Mouse (Mus musculus): Measurements from ENCODE around the gene Kbtbd7. TPM values are rescaled to one million over a fixed set of nuclear protein-coding genes. Genes with fewer than 3 reads are reported as not detected.

Kbtbd7 gene
- 11.4 and 13.0 TPM in 2 replicates for polyA plus RNA-seq (2016; fragmentation: Nextera tagmentation; extraction: Ambion mirVana)

GRCm38 (mm10) chr14:79425979-79426729 lies at the start of gene Kbtbd7:
Kbtbd7 (plus strand) TSS chr14:79426511.
- under 1% methylated on average over 44 of the region's 44 CpGs for WGBS
- Histone ChIP-seq H3K9me3 (replicated peaks) (peaks cover 5% of the 10 kb centered on the region; the same call in 1 of the 2 replicates), H3K27me3 (ENCODE audit: low read depth, poor library complexity, severe bottlenecking) (no peaks in the 10 kb centered on the region), H3K27ac (peak within 1 kb of the TSS; percentile 87), H3K36me3 (peaks cover 18% of the 10 kb centered on the region), H3K4me1 (no peaks in the 10 kb centered on the region), H3K4me3 (peak within 1 kb of the TSS; percentile 59)
- peak; percentile 93 for DNase-seq (ENCODE audit: low spot score)

DNA sequence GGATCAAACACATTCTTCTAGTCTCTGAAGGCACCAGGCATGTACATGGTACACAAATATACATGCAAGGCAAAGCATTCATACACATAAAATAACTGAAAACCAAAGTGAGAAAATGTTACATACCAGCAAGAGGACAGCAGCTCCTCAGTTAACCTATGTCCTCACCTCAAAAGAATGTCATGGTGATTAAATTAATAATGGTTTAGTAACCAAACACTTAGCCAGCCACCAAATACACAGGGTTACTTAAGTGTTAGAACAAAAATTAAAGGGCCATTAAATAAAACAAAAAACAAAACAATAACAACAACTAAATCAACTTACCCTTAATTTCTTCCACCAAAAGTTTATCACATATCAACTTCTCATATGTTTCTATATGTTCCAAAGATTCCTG lies 49.3 kb upstream of the Kbtbd7 start:
- no peak overlapping the region for H3K27ac ChIP-seq
- H3K4me1 ChIP-seq = no peaks in the 10 kb centered on the region
- H3K27me3 ChIP-seq (ENCODE audit: low read depth, poor library complexity, severe bottlenecking) = no peaks in the 10 kb centered on the region
- DNase-seq (ENCODE audit: low spot score) = no peak
- H3K9me3 ChIP-seq (replicated peaks) = no peaks in the 10 kb centered on the region
- no peak overlapping the region for H3K4me3 ChIP-seq
- peaks cover 78% of the 10 kb centered on the region for H3K36me3 ChIP-seq

GRCm38 (mm10) chr14:79383120-79383519 lies 43.2 kb upstream of the Kbtbd7 start:
- peaks cover 82% of the 10 kb centered on the region for H3K36me3 ChIP-seq

DNA sequence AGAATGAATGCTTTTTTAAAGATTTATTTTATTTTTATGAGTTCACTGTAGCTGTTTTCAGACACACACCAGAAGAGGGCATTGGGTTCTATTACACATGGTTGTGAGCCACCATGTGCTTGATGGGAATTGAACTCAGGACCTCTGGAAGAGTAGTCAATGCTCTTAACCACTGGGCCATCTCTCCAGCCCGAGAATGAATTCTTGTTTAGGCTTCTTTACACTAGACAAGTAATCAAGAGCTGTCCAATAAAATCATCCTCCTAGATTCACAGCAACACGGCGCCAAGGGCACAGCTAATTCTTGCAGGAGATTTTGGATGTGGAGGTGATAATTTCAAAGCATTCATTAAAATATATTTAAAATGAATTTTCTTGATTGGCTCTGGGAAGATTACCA lies 38.0 kb upstream of the Kbtbd7 start:
- WGBS = 94% methylated on average over 3 of the region's 3 CpGs
- Histone ChIP-seq H3K36me3 (peaks cover 41% of the 10 kb centered on the region), H3K27ac (no peak overlapping the region), H3K4me1 (peaks cover 5% of the 10 kb centered on the region; the same call in 1 of the 2 replicates), H3K27me3 (ENCODE audit: low read depth, poor library complexity, severe bottlenecking) (no peaks in the 10 kb centered on the region), H3K9me3 (replicated peaks) (no peaks in the 10 kb centered on the region), H3K4me3 (peak overlapping the region; percentile 83; the same call in 1 of the 2 replicates)
- no peak for DNase-seq (ENCODE audit: low spot score)

More at GRCm38 (mm10) chr14:79383120-79383519, 43.2 kb upstream of the Kbtbd7 start:
- H3K9me3 ChIP-seq (replicated peaks) = no peaks in the 10 kb centered on the region
- H3K4me3 ChIP-seq = no peak overlapping the region
- no peaks in the 10 kb centered on the region for H3K4me1 ChIP-seq
- H3K27ac ChIP-seq = no peak overlapping the region
- H3K27me3 ChIP-seq (ENCODE audit: low read depth, poor library complexity, severe bottlenecking) = no peaks in the 10 kb centered on the region
- no peak for DNase-seq (ENCODE audit: low spot score)
- 95% methylated on average over 7 of the region's 7 CpGs for WGBS

DNA sequence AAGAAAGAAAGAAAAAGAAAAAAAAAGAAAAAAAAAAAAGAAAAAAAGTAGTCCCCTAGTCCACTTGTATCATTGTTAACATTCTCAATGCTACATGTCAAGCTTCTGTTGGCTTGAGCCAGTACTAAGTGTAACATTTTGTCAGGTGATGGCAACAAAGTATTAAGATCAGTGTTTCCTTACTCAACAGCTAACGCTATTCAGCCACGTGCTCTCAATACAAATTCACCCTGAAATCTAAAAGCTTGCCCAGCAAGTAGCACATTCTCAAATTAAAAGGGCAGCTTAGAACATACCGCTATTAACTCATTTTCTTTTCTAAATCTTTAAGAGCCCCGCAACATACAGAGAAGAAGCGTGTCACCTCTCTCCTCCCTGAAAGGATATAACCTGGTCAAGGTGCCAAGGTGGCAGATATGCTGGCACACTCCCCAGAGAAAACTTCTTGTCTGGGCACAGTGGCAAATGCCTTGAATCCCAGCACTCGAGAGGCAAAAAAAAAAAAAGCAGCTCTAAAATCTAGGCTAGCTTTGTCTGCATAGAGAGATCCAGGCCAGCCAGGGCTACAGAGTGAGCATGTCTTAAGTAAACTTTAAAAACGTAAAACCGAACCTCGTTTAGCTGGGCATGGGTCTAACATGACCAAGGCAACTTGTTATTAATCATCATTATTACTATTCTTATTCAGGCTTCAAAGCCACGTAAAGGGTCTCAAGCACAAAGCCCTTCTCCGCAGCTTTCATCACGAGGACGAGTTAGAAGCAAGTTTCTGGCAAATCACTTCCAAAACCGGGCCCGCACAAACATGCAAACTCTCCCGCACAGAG lies 36.7 kb upstream of the Kbtbd7 start:
- Histone ChIP-seq H3K4me1 (peaks cover 5% of the 10 kb centered on the region; the same call in 1 of the 2 replicates), H3K9me3 (replicated peaks) (no peaks in the 10 kb centered on the region), H3K36me3 (peaks cover 30% of the 10 kb centered on the region), H3K4me3 (peak overlapping the region; percentile 83), H3K27me3 (ENCODE audit: low read depth, poor library complexity, severe bottlenecking) (no peaks in the 10 kb centered on the region), H3K27ac (peak overlapping the region; percentile 97)
- 3% methylated on average over 16 of the region's 16 CpGs for WGBS
- no peak for DNase-seq (ENCODE audit: low spot score)

GRCm38 (mm10) chr14:79390265-79390926 lies 35.9 kb upstream of the Kbtbd7 start, which contains the start of gene Naa16:
Naa16 (minus strand) TSS chr14:79390778.
- DNase-seq (ENCODE audit: low spot score) = peak; percentile 99
- peak within 1 kb of the TSS; percentile 83 for H3K4me3 ChIP-seq
- H3K27me3 ChIP-seq (ENCODE audit: low read depth, poor library complexity, severe bottlenecking) = no peaks in the 10 kb centered on the region
- H3K4me1 ChIP-seq = peaks cover 5% of the 10 kb centered on the region; the same call in 1 of the 2 replicates
- under 1% methylated on average over 71 of the region's 71 CpGs for WGBS
- peak within 1 kb of the TSS; percentile 97 for H3K27ac ChIP-seq
- H3K9me3 ChIP-seq (replicated peaks) = no peaks in the 10 kb centered on the region
- H3K36me3 ChIP-seq = peaks cover 22% of the 10 kb centered on the region

- Histone ChIP-seq H3K36me3 (peaks cover under 1% of the 10 kb centered on the region; the same call in 1 of the 2 replicates), H3K9me3 (replicated peaks) (no peaks in the 10 kb centered on the region), H3K4me1 (peaks cover 8% of the 10 kb centered on the region; the same call in 1 of the 2 replicates), H3K27me3 (ENCODE audit: low read depth, poor library complexity, severe bottlenecking) (no peaks in the 10 kb centered on the region), H3K4me3 (no peak overlapping the region), H3K27ac (no peak overlapping the region)
- 85% methylated on average over 1 of the region's 1 CpGs for WGBS
- no peak for DNase-seq (ENCODE audit: low spot score)
Measured at GRCm38 (mm10) chr14:79393289-79393688, 33.0 kb upstream of the Kbtbd7 start.

GRCm38 (mm10) chr14:79394564-79394963 lies 31.7 kb upstream of the Kbtbd7 start:
- 0 out of 2 replicates have a peak, but pooled peaks cover 5% of the 10 kb centered on the region for H3K4me1 ChIP-seq
- H3K4me3 ChIP-seq = no peak overlapping the region
- no peaks in the 10 kb centered on the region for H3K27me3 ChIP-seq (ENCODE audit: low read depth, poor library complexity, severe bottlenecking)
- peak; percentile 34 for DNase-seq (ENCODE audit: low spot score)
- no peaks in the 10 kb centered on the region for H3K36me3 ChIP-seq
- no peaks in the 10 kb centered on the region for H3K9me3 ChIP-seq (replicated peaks)
- H3K27ac ChIP-seq = no peak overlapping the region

- Histone ChIP-seq H3K9me3 (replicated peaks) (no peaks in the 10 kb centered on the region), H3K27me3 (ENCODE audit: low read depth, poor library complexity, severe bottlenecking) (no peaks in the 10 kb centered on the region), H3K36me3 (peaks cover 13% of the 10 kb centered on the region; the same call in 1 of the 2 replicates), H3K4me1 (0 out of 2 replicates have a peak, but pooled peaks cover 5% of the 10 kb centered on the region), H3K4me3 (peak within 1 kb of the TSS; percentile 70), H3K27ac (peak within 1 kb of the TSS; percentile 94)
- 21% methylated on average over 23 of the region's 23 CpGs for WGBS
- DNase-seq (ENCODE audit: low spot score) = peak; percentile 73
Measured at GRCm38 (mm10) chr14:79397321-79398122, 28.8 kb upstream of the Kbtbd7 start, which contains the start of gene Mtrf1. Mtrf1 (plus strand) TSS chr14:79397772.

DNA sequence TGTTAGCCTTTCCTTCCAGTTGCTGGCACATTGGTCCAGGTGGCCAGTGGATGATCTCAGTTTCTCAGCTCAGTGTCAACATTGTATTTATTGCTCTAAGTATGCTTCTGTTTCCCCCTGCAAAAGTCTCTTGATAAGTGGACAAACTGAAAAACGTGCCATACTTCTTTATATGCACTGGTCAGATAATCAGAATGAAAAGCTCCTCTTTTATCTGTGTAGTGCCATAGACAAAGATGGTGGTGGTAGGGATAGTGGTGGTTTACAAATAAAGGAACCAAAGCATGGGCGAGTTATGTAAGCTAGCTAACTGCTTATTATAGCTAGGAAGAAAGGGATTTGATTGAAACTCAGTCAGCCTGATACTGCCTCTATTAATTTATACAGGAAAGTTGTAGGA lies 18.7 kb upstream of the Kbtbd7 start:
- Histone ChIP-seq H3K9me3 (replicated peaks) (no peaks in the 10 kb centered on the region), H3K4me3 (no peak overlapping the region), H3K4me1 (no peaks in the 10 kb centered on the region), H3K36me3 (peaks cover 22% of the 10 kb centered on the region), H3K27me3 (ENCODE audit: low read depth, poor library complexity, severe bottlenecking) (no peaks in the 10 kb centered on the region), H3K27ac (no peak overlapping the region)
- DNase-seq (ENCODE audit: low spot score) = no peak
- WGBS = 84% methylated on average over 2 of the region's 2 CpGs

GRCm38 (mm10) chr14:79409278-79409830 lies 17.0 kb upstream of the Kbtbd7 start:
- H3K4me3 ChIP-seq = no peak overlapping the region
- 91% methylated on average over 6 of the region's 6 CpGs for WGBS
- peaks cover 26% of the 10 kb centered on the region for H3K36me3 ChIP-seq
- no peak overlapping the region for H3K27ac ChIP-seq
- H3K27me3 ChIP-seq (ENCODE audit: low read depth, poor library complexity, severe bottlenecking) = no peaks in the 10 kb centered on the region
- no peaks in the 10 kb centered on the region for H3K9me3 ChIP-seq (replicated peaks)
- DNase-seq (ENCODE audit: low spot score) = no peak
- H3K4me1 ChIP-seq = no peaks in the 10 kb centered on the region

Measured in limb, embryonic 10.5 days (tissue).